Mouse (Mus musculus): ENCODE measurements at regions not wholly inside any gene's neighbourhood (a gene's known extent, or its start where the extent isn't known, plus 50 kb on each side); places are given as distances from the start of the nearest gene placed in this dataset.

GRCm38 (mm10) chr6:143635043-143635442 lies 468.0 kb downstream of the Etnk1 start:
- DNase-seq = no peak

- peak; percentile 8 for DNase-seq
Measured at GRCm38 (mm10) chr6:143640652-143641051, 473.6 kb downstream of the Etnk1 start.

- no peak for DNase-seq
Measured at GRCm38 (mm10) chr6:143642052-143642451, 475.0 kb downstream of the Etnk1 start.

GRCm38 (mm10) chr6:143645989-143646388 lies 479.0 kb downstream of the Etnk1 start:
- DNase-seq = no peak

- DNase-seq = no peak
Measured at GRCm38 (mm10) chr6:143648501-143648900, 481.5 kb downstream of the Etnk1 start.

- DNase-seq = no peak
Measured at GRCm38 (mm10) chr6:143656576-143656975, 489.6 kb downstream of the Etnk1 start.

- no peak for DNase-seq
Measured at GRCm38 (mm10) chr6:143660837-143661236, 493.8 kb downstream of the Etnk1 start.

GRCm38 (mm10) chr6:143663306-143663705 lies 496.3 kb downstream of the Etnk1 start:
- no peak for DNase-seq

GRCm38 (mm10) chr6:143665374-143665773 lies 498.4 kb downstream of the Etnk1 start:
- no peak for DNase-seq

- no peak for DNase-seq
Measured at GRCm38 (mm10) chr6:143668551-143668950, 501.5 kb downstream of the Etnk1 start.

- DNase-seq = no peak
Measured at GRCm38 (mm10) chr6:143669446-143670130, 502.6 kb downstream of the Etnk1 start.

GRCm38 (mm10) chr6:143690131-143690530 lies 523.1 kb downstream of the Etnk1 start:
- DNase-seq = no peak

- DNase-seq = peak; percentile 8
Measured at GRCm38 (mm10) chr6:143690866-143691265, 523.8 kb downstream of the Etnk1 start.

GRCm38 (mm10) chr6:143697997-143698396 lies 531.0 kb downstream of the Etnk1 start:
- no peak for DNase-seq

GRCm38 (mm10) chr6:143703984-143704383 lies 537.0 kb downstream of the Etnk1 start:
- no peak for DNase-seq

GRCm38 (mm10) chr6:143706451-143706850 lies 539.4 kb downstream of the Etnk1 start:
- no peak for DNase-seq

GRCm38 (mm10) chr6:143714461-143714860 lies 547.4 kb downstream of the Etnk1 start:
- DNase-seq = no peak

GRCm38 (mm10) chr6:143750074-143750473 lies 583.1 kb downstream of the Etnk1 start:
- DNase-seq = no peak

- DNase-seq = peak; percentile 10
Measured at GRCm38 (mm10) chr6:143751076-143752070, 584.4 kb downstream of the Etnk1 start.

GRCm38 (mm10) chr6:143757462-143757861 lies 590.4 kb downstream of the Etnk1 start:
- no peak for DNase-seq

GRCm38 (mm10) chr6:143768115-143768514 lies 601.1 kb downstream of the Etnk1 start:
- no peak for DNase-seq
